Mouse (Mus musculus) kidney, postnatal 14 days (tissue): ENCODE data around the gene Lep.

Source experiments
- DNase-seq: peaks from one replicate; pipeline ENCODE4 v3.0.0; 2022; ENCODE audit warnings: mixed read lengths

Gene Lep

DNA sequence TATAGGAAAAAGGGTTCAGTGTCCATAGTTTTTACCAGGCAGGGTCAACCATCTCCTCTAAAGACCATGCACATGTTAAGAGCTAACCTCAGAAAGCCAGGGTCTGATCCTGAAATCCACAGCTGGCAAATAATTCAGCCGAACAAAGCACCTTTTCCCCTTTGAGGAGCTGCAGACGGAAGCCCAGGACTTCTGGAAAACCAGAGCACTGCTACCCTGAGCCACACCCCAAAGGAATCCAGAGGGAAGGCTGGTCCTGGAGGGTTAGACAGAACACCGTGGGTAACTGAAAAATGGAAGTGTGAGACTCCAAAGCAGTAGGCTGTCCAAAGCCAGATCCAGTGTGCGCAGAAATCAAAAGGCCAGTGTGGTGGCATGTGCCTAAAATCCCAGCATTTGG lies 58.9 kb downstream of the Lep start:
- DNase-seq, result no peak

DNA sequence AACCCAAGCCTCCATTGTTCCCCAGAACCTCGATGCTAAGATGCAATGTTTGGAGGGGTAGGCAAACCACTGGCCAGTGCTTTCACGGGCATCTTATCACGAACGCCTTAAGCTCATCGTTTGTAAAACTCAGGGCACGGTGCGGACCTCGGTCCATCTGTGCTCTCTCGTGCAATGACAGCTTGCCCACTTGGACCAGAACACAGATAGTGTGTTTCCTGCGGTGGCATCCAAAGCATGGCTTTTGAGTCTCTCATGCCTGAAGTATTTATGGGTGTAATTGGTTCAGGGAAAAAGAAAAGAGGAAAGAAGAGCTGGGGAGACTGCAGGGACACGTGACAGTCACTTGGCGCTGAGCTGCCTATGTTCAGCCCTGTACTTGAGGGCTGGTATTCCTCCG lies 60.0 kb downstream of the Lep start:
- DNase-seq, result no peak
